Mouse (Mus musculus): ENCODE measurements around the gene Nans.

DNA sequence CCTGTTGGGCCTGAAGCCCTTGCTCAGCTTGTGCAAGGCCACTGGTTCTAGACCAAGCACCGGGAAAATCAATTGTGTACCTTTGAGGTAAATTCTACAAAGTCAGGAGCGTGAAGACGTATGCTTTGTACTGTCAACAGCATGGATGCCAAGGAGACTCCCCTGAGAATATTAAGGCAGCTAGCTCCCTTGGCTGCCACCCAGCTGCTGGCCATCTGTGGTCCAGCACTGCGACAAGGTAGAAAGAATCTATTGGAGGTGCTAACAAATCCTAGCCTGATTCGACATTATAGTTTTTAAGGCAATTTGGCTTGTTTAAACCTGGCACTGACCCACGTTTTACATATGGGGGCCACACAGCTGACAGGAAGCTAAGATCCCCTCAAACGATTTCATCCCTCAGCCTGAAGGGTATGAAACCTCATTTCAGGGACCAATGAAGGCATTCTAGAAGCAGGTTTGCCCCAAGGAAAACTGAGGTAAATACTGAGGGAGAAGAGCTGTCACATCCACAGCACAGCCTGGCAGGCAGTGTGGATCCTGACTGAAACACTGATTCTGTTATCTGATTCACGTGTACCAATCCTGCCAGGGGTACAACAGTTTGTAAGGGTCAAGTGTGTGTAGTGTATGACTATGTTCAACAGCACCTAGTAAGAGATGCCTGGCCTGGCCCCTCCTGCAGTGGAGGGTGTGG, 16.5 kb downstream of the Nans start:
- TF ChIP-seq CTCF (IDR thresholded peaks at IDR 0.05) (no peak), EP300 (IDR thresholded peaks at IDR 0.05) (no peak)

Measured in lung, postnatal 0 days (tissue).